Mouse (Mus musculus) bone marrow, adult 2 months (tissue): ENCODE data around the gene Pdcd6ip. TPM values are rescaled to one million over a fixed set of nuclear protein-coding genes. Genes with fewer than 3 reads are reported as not detected.

ENCODE experiments used
- H3K27ac ChIP-seq: fragments of 200-500 bp; 2 replicates; pipeline ENCODE4 v1.5.1; 2012; ENCODE audit warnings: low read depth, mild to moderate bottlenecking, control low read depth, inconsistent platforms, low read length; ENCODE audit not compliant: control insufficient read depth, poor library complexity, insufficient read depth
- H3K4me1 ChIP-seq: fragments of 200-500 bp; 2 replicates; pipeline ENCODE4 v1.6.1; 2011; ENCODE audit warnings: low read length; ENCODE audit not compliant: control insufficient read depth, insufficient read depth
- H3K4me3 ChIP-seq: fragments of 200-500 bp; replicated peaks from 2 replicates; pipeline ENCODE3; 2011; ENCODE audit warnings: mild to moderate bottlenecking, low read depth, low read length, control low read depth; ENCODE audit not compliant: control insufficient read depth
- CTCF ChIP-seq: fragments of 200-500 bp; IDR thresholded peaks from 2 replicates; pipeline ENCODE4 v1.5.1; 2011; ENCODE audit warnings: low read length, control low read depth; ENCODE audit not compliant: control insufficient read depth, insufficient read depth
- POLR2A ChIP-seq: fragments of 200-500 bp; IDR thresholded peaks from 2 replicates; pipeline ENCODE4 v1.6.1; 2011; ENCODE audit warnings: low read depth, mild to moderate bottlenecking, control low read depth, low read length, borderline replicate concordance; ENCODE audit not compliant: control insufficient read depth
- WGBS: fragments of 180-500 bp; shearing (Covaris S2); methylation state at CpG from one replicate; pipeline ENCODE4 v1.1.7; 2018; 5-methylcytosine and 5-hydroxymethylcytosine counted together
- polyA plus RNA-seq: library from polyadenylated mRNA; stranded (reverse); fragments of >200 nt; gene quantifications from 2 replicates; pipeline ENCODE4 v1.2.4, GENCODE M21; 2011; ENCODE audit warnings: low replicate concordance; ENCODE audit not compliant: missing spikeins, insufficient read depth, insufficient read length

Gene Pdcd6ip
- 25.0 and 26.6 TPM in 2 replicates for polyA plus RNA-seq

GRCm38 (mm10) chr9:113707481-113708360 lies at the start of gene Pdcd6ip:
Gene Pdcd6ip, minus strand, starts transcription at chr9:113708259.
- TF ChIP-seq POLR2A (peak; percentile 89), CTCF (no peak)
- H3K27ac ChIP-seq = peak within 1 kb of the TSS; percentile 98
- H3K4me3 ChIP-seq = peak within 1 kb of the TSS; percentile 94
- peaks cover 5% of the 10 kb centered on the region for H3K4me1 ChIP-seq
- under 1% methylated on average over 77 of the region's 77 CpGs for WGBS

GRCm38 (mm10) chr9:113755888-113756719 lies 48.0 kb upstream of the Pdcd6ip start:
- peaks cover 1% of the 10 kb centered on the region; the same call in 1 of the 2 replicates for H3K4me1 ChIP-seq

GRCm38 (mm10) chr9:113749356-113749755 lies 41.3 kb upstream of the Pdcd6ip start:
- TF ChIP-seq POLR2A (no peak), CTCF (no peak)
- Histone ChIP-seq H3K4me1 (peaks cover under 1% of the 10 kb centered on the region; the same call in 1 of the 2 replicates), H3K27ac (no peak overlapping the region), H3K4me3 (no peak overlapping the region)
- 87% methylated on average over 7 of the region's 7 CpGs for WGBS

More at GRCm38 (mm10) chr9:113755888-113756719, 48.0 kb upstream of the Pdcd6ip start:
- Histone ChIP-seq H3K27ac (no peak overlapping the region; the same call in 1 of the 2 replicates), H3K4me3 (no peak overlapping the region)
- WGBS = 70% methylated on average over 15 of the region's 15 CpGs
- TF ChIP-seq CTCF = no peak
- TF ChIP-seq POLR2A = no peak

- Histone ChIP-seq H3K27ac (no peak overlapping the region), H3K4me1 (peaks cover 3% of the 10 kb centered on the region; the same call in 1 of the 2 replicates), H3K4me3 (no peak overlapping the region)
- 46% methylated on average over 3 of the region's 3 CpGs for WGBS
- TF ChIP-seq POLR2A (no peak), CTCF (no peak)
Measured at GRCm38 (mm10) chr9:113743291-113743690, 35.2 kb upstream of the Pdcd6ip start.

- peak overlapping the region; percentile 88 for H3K4me3 ChIP-seq
- H3K4me1 ChIP-seq = peaks cover 3% of the 10 kb centered on the region; the same call in 1 of the 2 replicates
- WGBS = 2% methylated on average over 17 of the region's 17 CpGs
- no peak overlapping the region for H3K27ac ChIP-seq
- TF ChIP-seq CTCF = no peak
- TF ChIP-seq POLR2A = no peak
Measured at GRCm38 (mm10) chr9:113742361-113742794, 34.3 kb upstream of the Pdcd6ip start.

GRCm38 (mm10) chr9:113741637-113742137 lies 33.6 kb upstream of the Pdcd6ip start:
- peak overlapping the region; percentile 81 for H3K27ac ChIP-seq
- H3K4me3 ChIP-seq = peak overlapping the region; percentile 88
- peaks cover 3% of the 10 kb centered on the region; the same call in 1 of the 2 replicates for H3K4me1 ChIP-seq
- TF ChIP-seq POLR2A (peak; percentile 23; the same call in 1 of the 2 replicates), CTCF (no peak)
- WGBS = under 1% methylated on average over 64 of the region's 64 CpGs

DNA sequence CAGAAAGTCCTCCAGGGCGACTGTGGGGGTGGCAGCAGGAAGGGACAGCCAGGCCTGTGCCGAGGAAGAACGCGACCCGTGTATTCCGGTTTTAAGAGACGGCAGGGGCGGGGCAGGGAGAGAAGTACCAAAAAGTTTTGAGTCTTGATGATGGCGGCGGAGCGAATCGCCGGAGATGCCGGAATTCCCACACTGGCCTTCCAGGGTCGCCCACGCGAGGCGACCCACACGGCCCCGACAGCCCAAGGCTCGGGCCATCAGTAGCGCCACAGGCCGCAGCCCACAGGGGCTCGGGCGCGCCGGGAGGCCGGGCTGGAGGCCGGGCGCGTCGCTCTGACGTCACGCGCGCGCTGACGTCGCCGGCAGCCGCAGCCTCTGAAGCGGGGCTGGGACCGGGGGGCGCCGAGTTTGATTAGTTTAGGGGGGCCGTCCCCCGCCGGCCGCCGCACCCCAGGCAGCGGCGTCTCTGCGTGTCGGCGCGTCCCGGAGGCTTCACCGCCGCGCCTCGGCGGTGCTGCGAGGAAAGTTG lies 33.1 kb upstream of the Pdcd6ip start, which contains the start of gene Clasp2:
Gene Clasp2 (plus strand): TSS at position 366 of the 529 bp plus-strand sequence.
- H3K27ac ChIP-seq = peak within 1 kb of the TSS; percentile 81
- peaks cover 3% of the 10 kb centered on the region; the same call in 1 of the 2 replicates for H3K4me1 ChIP-seq
- under 1% methylated on average over 63 of the region's 63 CpGs for WGBS
- peak within 1 kb of the TSS; percentile 88 for H3K4me3 ChIP-seq
- no peak; the same call in 1 of the 2 replicates for TF ChIP-seq POLR2A
- TF ChIP-seq CTCF = no peak
